Mouse (Mus musculus) MEL (cell line): ENCODE results near the gene Agrn.

Experiments used
- CTCF ChIP-seq, 3 experiments: IDR thresholded peaks in 2 of 3; conservative IDR thresholded peaks in 1 of 3; 2 replicates each; pipeline ENCODE4 v1.5.1; 2011 to 2012; ENCODE audit warnings: low read length in 3 of 3, low read depth in 2 of 3, mild to moderate bottlenecking in 2 of 3, improper control_type of control experiment in 1 of 3, inconsistent platforms in 1 of 3, mixed read lengths in 1 of 3, moderate library complexity in 1 of 3; ENCODE audit not compliant: control insufficient read depth in 1 of 3, insufficient read depth in 1 of 3, poor library complexity in 1 of 3, severe bottlenecking in 1 of 3
- MAFK ChIP-seq: IDR thresholded peaks from 2 replicates; pipeline ENCODE4 v1.6.1; 2011; ENCODE audit warnings: low read depth, mild to moderate bottlenecking, low read length, improper control_type of control experiment, borderline replicate concordance
- MEF2A ChIP-seq: IDR thresholded peaks from 2 replicates; pipeline ENCODE4 v1.6.1; 2014; ENCODE audit warnings: low read depth, mild to moderate bottlenecking, inconsistent platforms, low read length, improper control_type of control experiment; ENCODE audit not compliant: poor library complexity, insufficient replicate concordance, severe bottlenecking; ENCODE audit errors: extremely low read depth
- NELFE ChIP-seq: IDR thresholded peaks from 2 replicates; pipeline ENCODE4 v1.6.1; 2011; ENCODE audit warnings: low read depth, low read length, improper control_type of control experiment
- RAD21 ChIP-seq: IDR thresholded peaks from 2 replicates; pipeline ENCODE4 v1.6.1; 2011; ENCODE audit warnings: mild to moderate bottlenecking, low read depth, low read length, improper control_type of control experiment
- UBTF ChIP-seq: IDR thresholded peaks from 2 replicates; pipeline ENCODE4 v1.6.1; 2012; ENCODE audit warnings: low read depth, mild to moderate bottlenecking, inconsistent platforms, low read length, improper control_type of control experiment, moderate library complexity, borderline replicate concordance; ENCODE audit not compliant: insufficient read depth

DNA sequence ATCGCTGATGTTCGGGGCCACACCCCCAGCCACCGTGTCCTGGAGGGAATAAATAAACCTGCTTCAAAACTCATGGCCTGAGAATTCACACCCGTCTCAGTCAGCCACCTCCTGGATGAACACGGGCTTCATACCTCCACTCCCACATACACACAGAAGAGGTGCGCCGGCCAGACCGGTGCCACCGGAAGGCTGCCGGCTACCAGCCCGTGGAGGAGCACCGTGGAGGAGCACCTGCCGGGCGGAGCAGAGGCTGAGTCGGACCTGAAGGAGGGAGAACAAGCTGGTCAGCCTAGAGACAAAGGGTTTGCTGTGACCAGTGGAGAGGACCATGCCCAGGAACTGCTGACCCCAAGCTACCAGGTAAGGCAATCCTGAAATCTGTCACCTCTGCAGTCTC, 66.9 kb downstream of the Agrn start, which contains the start of gene Rnf223:
- TF ChIP-seq CTCF (IDR thresholded peaks at IDR 0.05 in 2 of 3, conservative IDR thresholded peaks at IDR 0.05 in 1 of 3; ENCODE audit: control insufficient read depth in 1 of 3, insufficient read depth in 1 of 3, low read depth in 2 of 3, low read length in 3 of 3, poor library complexity in 1 of 3, severe bottlenecking in 1 of 3) (no peak), MAFK (no peak), UBTF (no peak), MEF2A (no peak), RAD21 (no peak), NELFE (no peak)
